Mouse (Mus musculus): ENCODE data around the gene Gm3404. TPM values are rescaled to one million over a fixed set of nuclear protein-coding genes. Genes with fewer than 3 reads are reported as not detected.
"Not testable (repeated sequence)": the region's sequence is repeated elsewhere in the genome, so short reads cannot be mapped to it uniquely, and the experiment has no call there.

Gene Gm3404
- polyA plus RNA-seq (2011; ENCODE audit: insufficient read length, low read depth, missing spikeins), result not detected in 2 replicates

GRCm38 (mm10) chr5:146525501-146525900 is at the start of gene Gm3404:
Gm3404 (plus strand) TSS chr5:146525801.
- not testable (repeated sequence) for H3K27ac ChIP-seq (ENCODE audit: insufficient read depth, low read length); H3K4me3 ChIP-seq (ENCODE audit: insufficient read depth, low read length); H3K4me1 ChIP-seq (ENCODE audit: control insufficient read depth, insufficient read depth, low read length)

DNA sequence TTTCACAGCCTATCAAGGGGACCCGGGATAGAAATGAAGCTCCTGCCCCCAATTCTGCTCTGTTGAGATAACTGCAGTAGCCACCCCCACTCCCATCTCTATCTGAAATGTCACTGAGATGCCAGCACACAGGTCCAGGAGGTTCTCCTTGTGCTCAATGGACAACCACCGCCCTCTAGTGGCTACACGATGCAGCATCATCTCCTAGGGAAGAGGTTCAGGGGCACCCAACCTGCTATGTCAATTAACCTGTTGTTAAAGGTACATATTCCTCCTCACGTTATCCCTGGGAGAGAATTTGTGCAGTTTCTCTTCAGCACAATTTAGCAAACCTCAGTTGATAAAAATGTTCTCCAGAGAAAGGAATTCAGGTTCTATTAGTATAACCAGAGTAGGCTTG is 46.0 kb upstream of the Gm3404 start:
- H3K4me1 ChIP-seq (ENCODE audit: control insufficient read depth, insufficient read depth, low read length); H3K27ac ChIP-seq (ENCODE audit: insufficient read depth, low read length); H3K4me3 ChIP-seq (ENCODE audit: insufficient read depth, low read length): not testable (repeated sequence)

GRCm38 (mm10) chr5:146481665-146482064 is 43.9 kb upstream of the Gm3404 start, which contains the start of gene Gm6408:
Gm6408 (plus strand) TSS chr5:146481965.
- not testable (repeated sequence) for H3K4me1 ChIP-seq (ENCODE audit: control insufficient read depth, insufficient read depth, low read length); H3K27ac ChIP-seq (ENCODE audit: insufficient read depth, low read length)

DNA sequence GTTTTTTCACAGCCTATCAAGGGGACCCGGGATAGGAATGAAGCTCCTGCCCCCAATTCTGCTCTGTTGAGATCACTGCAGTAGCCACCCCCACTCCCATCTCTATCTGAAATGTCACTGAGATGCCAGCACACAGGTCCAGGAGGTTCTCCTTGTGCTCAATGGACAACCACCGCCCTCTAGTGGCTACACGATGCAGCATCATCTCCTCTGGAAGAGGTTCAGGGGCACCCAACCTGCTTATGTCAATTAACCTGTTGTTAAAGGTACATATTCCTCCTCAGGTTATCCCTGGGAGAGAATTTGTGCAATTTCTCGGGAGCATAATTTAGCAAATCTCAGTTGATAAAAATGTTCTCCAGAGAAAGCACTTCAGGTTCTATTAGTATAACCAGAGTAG is 36.6 kb upstream of the Gm3404 start:
- not testable (repeated sequence) for H3K27ac ChIP-seq (ENCODE audit: insufficient read depth, low read length); H3K4me1 ChIP-seq (ENCODE audit: control insufficient read depth, insufficient read depth, low read length); H3K4me3 ChIP-seq (ENCODE audit: insufficient read depth, low read length)

More at GRCm38 (mm10) chr5:146481665-146482064, 43.9 kb upstream of the Gm3404 start, which contains the start of gene Gm6408:
- not testable (repeated sequence) for H3K4me3 ChIP-seq (ENCODE audit: insufficient read depth, low read length)

- H3K4me3 ChIP-seq (ENCODE audit: insufficient read depth, low read length); H3K4me1 ChIP-seq (ENCODE audit: control insufficient read depth, insufficient read depth, low read length); H3K27ac ChIP-seq (ENCODE audit: insufficient read depth, low read length): not testable (repeated sequence)
These were observed 34.5 kb upstream of the Gm3404 start, which contains the start of gene Gm6370 for GRCm38 (mm10) chr5:146491063-146491462. Gm6370 (plus strand) TSS chr5:146491363.

- H3K4me1 ChIP-seq (ENCODE audit: control insufficient read depth, insufficient read depth, low read length); H3K27ac ChIP-seq (ENCODE audit: insufficient read depth, low read length); H3K4me3 ChIP-seq (ENCODE audit: insufficient read depth, low read length): not testable (repeated sequence)
These were observed 23.5 kb upstream of the Gm3404 start, which contains the start of gene 4930449I24Rik for GRCm38 (mm10) chr5:146502099-146502498. 4930449I24Rik (plus strand) TSS chr5:146502399.

DNA sequence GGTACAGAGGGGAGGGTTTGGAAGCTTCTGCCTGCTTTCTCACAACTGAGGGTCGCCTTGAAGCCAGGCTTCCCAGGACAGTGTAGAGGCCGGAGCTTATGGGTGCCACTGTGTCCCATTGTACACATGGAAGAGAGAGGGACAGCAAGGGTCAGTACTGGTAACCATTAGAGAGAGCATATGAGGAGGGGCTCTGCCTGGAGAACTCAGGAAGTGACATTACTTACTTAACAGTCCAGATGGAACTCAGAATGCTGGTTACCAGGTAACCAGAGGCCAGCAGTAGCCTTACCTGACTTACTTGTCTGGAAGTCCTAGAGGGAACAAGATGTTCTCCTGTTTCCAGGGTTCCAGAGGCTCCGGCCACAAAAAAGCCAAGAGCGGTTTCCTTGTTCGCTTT is 11.8 kb upstream of the Gm3404 start, which contains the start of gene Gm3402:
Gene Gm3402, plus strand, starts transcription at position 301 of the 400 bp plus-strand sequence.
- not testable (repeated sequence) for H3K27ac ChIP-seq (ENCODE audit: insufficient read depth, low read length)

GRCm38 (mm10) chr5:146537347-146537746 is 11.7 kb downstream of the Gm3404 start, which contains the start of gene Gm3409:
Gm3409 (plus strand) TSS chr5:146537647.
- H3K4me1 ChIP-seq (ENCODE audit: control insufficient read depth, insufficient read depth, low read length); H3K4me3 ChIP-seq (ENCODE audit: insufficient read depth, low read length); H3K27ac ChIP-seq (ENCODE audit: insufficient read depth, low read length): not testable (repeated sequence)

More for the DNA sequence above, 11.8 kb upstream of the Gm3404 start, which contains the start of gene Gm3402:
- H3K4me1 ChIP-seq (ENCODE audit: control insufficient read depth, insufficient read depth, low read length); H3K4me3 ChIP-seq (ENCODE audit: insufficient read depth, low read length): not testable (repeated sequence)

- not testable (repeated sequence) for H3K4me3 ChIP-seq (ENCODE audit: insufficient read depth, low read length); H3K27ac ChIP-seq (ENCODE audit: insufficient read depth, low read length); H3K4me1 ChIP-seq (ENCODE audit: control insufficient read depth, insufficient read depth, low read length)
These were observed 30.2 kb downstream of the Gm3404 start, which contains the start of gene Gm3415 for GRCm38 (mm10) chr5:146555836-146556235. Gm3415 (plus strand) TSS chr5:146556136.

DNA sequence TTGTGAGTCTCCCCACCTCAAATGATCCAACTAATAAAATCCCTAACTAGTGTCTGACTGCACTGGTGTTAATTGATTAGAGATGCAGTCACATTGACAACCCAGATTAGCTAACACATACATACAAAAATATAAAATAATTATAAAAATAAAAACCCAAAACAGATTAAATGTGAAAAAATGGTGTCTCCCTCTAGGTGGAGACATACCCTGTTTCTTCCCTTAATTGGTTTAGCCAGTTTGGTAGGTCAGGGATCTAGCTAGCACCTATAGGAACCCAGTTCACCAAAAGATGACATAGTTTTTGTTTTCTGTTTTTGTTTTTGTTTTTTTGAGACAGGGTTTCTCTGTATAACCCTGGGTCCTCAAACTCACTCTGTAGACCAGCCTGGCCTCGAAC is 38.7 kb downstream of the Gm3404 start:
- TF ChIP-seq CTCF (IDR thresholded peaks at IDR 0.05; ENCODE audit: borderline replicate concordance, insufficient read depth, low read length) (no peak), POLR2A (IDR thresholded peaks at IDR 0.05; ENCODE audit: low read depth, low read length) (no peak)
- Histone ChIP-seq H3K4me1 (ENCODE audit: control insufficient read depth, insufficient read depth, low read length) (no peaks in the 10 kb centered on the region), H3K27ac (ENCODE audit: insufficient read depth, low read length) (no peak overlapping the region), H3K4me3 (ENCODE audit: insufficient read depth, low read length) (no peak overlapping the region)

DNA sequence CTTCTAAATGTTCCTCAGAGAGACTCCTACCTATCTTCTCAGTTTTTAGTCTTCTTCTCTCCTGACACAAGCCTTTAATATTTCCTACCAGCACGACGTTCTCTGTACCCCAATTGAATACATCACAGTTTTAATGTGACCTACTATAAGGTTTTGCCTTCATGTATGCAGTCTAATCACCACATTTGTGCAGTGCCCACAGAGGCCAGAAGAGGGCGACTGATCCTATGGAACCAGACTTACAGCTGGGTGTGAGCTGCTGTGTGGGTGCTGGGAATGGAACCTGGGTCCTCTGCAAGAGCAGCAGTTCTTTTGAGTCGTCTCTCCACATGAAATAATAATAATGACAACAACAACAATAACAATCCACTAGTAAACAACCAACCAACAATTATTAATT is 41.5 kb downstream of the Gm3404 start:
- Histone ChIP-seq H3K4me1 (ENCODE audit: control insufficient read depth, insufficient read depth, low read length) (no peaks in the 10 kb centered on the region), H3K4me3 (ENCODE audit: insufficient read depth, low read length) (no peak overlapping the region), H3K27ac (ENCODE audit: insufficient read depth, low read length) (no peak overlapping the region)
- TF ChIP-seq CTCF (IDR thresholded peaks at IDR 0.05; ENCODE audit: borderline replicate concordance, insufficient read depth, low read length), result no peak
- TF ChIP-seq POLR2A (IDR thresholded peaks at IDR 0.05; ENCODE audit: low read depth, low read length), result no peak

GRCm38 (mm10) chr5:146570179-146570578 is 44.6 kb downstream of the Gm3404 start:
- H3K27ac ChIP-seq (ENCODE audit: insufficient read depth, low read length); H3K4me1 ChIP-seq (ENCODE audit: control insufficient read depth, insufficient read depth, low read length); H3K4me3 ChIP-seq (ENCODE audit: insufficient read depth, low read length): not testable (repeated sequence)

DNA sequence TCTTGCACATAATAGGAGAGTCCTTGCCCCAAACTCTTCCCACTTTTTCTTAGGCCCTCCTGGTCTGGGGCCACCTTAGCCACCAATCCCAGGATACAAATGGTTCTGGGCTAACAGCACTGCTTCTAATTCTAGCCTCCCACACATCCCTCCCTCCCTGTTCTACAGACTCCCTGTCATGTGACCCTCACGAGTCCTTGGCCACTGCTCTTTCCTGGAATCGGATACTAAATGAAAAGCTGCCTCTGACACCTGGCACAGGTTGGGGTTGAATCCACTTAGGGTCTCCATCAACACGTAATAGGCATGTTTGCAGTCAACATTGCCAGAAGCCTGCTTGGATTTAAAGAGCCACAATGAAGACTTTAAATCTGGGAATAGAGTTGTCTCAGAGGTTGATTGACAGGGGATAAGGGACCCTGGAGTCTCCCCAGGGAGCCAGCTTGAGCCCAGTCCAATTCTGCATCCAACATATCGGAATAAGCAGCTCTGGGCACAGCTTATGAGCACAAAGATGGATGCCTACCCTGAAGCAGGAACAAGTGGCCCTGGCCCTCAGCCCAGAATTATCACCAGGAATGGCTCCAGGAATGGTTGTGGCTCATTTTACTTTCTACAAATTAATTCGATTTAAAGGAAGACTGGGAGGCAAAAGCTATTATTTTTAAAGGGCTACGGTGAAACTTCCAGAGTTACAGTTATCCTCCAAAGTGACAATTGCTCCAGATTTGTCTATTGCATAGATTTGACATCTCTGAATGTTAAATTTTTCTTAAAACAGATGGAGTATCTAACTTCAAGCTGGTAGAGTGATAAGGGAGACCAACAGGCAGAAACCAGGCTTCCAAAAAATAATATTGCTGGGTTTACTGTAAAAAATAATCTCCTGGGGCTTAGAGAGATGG is 46.5 kb downstream of the Gm3404 start:
- H3K27ac ChIP-seq (ENCODE audit: insufficient read depth, low read length); H3K4me3 ChIP-seq (ENCODE audit: insufficient read depth, low read length); H3K4me1 ChIP-seq (ENCODE audit: control insufficient read depth, insufficient read depth, low read length): not testable (repeated sequence)

DNA sequence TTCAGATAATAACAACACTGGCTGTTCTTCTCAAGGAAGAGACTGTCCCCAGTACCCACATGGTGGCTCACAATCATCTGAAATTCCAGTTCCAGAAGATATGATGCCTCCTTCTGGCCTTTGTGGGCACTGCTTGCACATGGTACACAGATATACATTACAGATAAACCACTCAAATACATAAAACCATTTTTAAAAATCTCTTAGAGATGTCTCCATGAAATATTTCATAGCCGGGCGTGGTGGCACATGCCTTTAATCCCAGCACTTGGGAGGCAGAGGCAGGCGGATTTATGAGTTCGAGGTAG is 47.1 kb downstream of the Gm3404 start:
- not testable (repeated sequence) for H3K4me1 ChIP-seq (ENCODE audit: control insufficient read depth, insufficient read depth, low read length); H3K4me3 ChIP-seq (ENCODE audit: insufficient read depth, low read length); H3K27ac ChIP-seq (ENCODE audit: insufficient read depth, low read length)

Data from embryonic fibroblast, embryonic 13.5 days (primary cell).